Mouse (Mus musculus) small intestine, adult 2 months (tissue): ENCODE measurements around the gene Cdk2.
A peak's percentile ranks its signal among the peaks of the same experiment; 100 is the strongest.

Source experiments
- CTCF ChIP-seq: fragments of 200-500 bp; IDR thresholded peaks from 2 replicates; pipeline ENCODE4 v1.5.1; 2012; ENCODE audit warnings: low read depth, mild to moderate bottlenecking, control low read depth, inconsistent platforms, low read length, moderate library complexity, mixed read lengths; ENCODE audit not compliant: insufficient replicate concordance, insufficient read length; ENCODE audit errors: extremely low read depth
- POLR2A ChIP-seq: fragments of 200-500 bp; IDR thresholded peaks from 2 replicates; pipeline ENCODE4 v1.6.1; 2012; ENCODE audit warnings: low read depth, mild to moderate bottlenecking, control low read depth, inconsistent platforms, low read length, moderate library complexity

DNA sequence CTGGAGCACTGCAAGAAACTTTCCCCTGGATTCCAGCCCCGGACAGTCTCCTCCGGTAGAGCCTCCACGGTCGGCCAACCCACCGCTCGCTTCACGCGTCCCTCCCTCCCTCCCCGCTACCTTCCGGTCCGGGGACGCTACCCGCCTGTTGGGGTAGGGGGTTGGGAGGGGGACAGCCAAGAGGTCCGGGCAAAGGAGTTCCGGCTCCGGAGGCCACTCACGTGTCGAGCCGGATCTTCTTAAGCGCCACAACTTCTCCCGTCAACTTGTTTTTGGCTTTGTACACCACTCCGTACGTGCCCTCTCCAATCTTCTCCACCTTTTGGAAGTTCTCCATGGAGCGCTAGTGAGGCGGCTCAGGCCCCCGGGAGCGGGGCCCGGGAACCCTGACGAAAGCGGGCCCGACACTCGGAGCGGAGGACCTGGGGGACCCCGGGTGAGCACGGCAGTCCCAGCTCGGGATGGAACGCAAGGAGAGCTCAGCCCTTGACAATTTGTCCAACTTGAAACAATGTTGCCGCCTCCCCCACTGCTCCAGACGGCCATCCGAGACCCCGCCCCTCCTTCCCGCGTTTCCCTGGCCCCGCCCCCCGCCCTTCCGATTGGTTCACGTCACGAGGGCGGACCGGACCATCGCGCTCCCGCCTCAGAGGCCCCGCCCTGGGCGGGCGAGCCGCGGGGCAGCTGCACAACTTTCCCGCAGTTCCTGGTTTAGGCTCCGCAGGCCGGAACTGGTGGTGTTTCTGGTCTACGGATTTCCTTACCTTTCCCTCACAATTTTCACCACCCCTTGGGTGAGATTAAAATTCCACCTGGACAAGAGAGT lies at the start of gene Cdk2:
- TF ChIP-seq CTCF (no peak), POLR2A (peak; percentile 93)
